12 mouse cellular contexts compared by ENCODE assay signal in genomic region chr19:36014836-36015235, GRCm38 (mm10).
"Had no signal": no experiment of that assay in that cellular context is flagged by ENCODE, and none has a peak within 500 bp of the region (broad histone marks: within the 10 kb centered on the region; RNA-seq: fewer than 3 reads in every experiment).

No protein-coding gene starts in this region.

- H3K27ac ChIP-seq: kidney, embryonic 15.5 days; limb, embryonic 10.5 days; liver, embryonic 15.5 days; midbrain, embryonic 15.5 days had no signal

- H3K4me3 ChIP-seq: kidney, embryonic 15.5 days; limb, embryonic 10.5 days; liver, embryonic 15.5 days; megakaryocyte, embryonic 14.5 days; midbrain, embryonic 15.5 days had no signal

- H3K9ac ChIP-seq: kidney, embryonic 15.5 days; liver, embryonic 15.5 days; midbrain, embryonic 15.5 days had no signal

- H3K9me3 ChIP-seq: kidney, embryonic 15.5 days; limb, embryonic 10.5 days; liver, embryonic 15.5 days; megakaryocyte, embryonic 14.5 days; midbrain, embryonic 15.5 days had no signal

- DNase-seq: kidney, adult 18-20 months; kidney, postnatal 25 days; lung, adult 2 months; lung, postnatal 36 days; right cerebral cortex, postnatal 14 days; thymus, postnatal 36 days had no signal

- H3K36me3 ChIP-seq: kidney, embryonic 15.5 days; limb, embryonic 10.5 days; liver, embryonic 15.5 days; midbrain, embryonic 15.5 days had no signal

- ATAC-seq: lung, postnatal 0 days; midbrain, embryonic 15.5 days had no signal

- H3K4me1 ChIP-seq: kidney, embryonic 15.5 days; limb, embryonic 10.5 days; liver, embryonic 15.5 days; megakaryocyte, embryonic 14.5 days; midbrain, embryonic 15.5 days had no signal
